11 mouse cellular contexts compared by ENCODE assay signal in genomic region chr6:108436608-108437007, GRCm38 (mm10).
DNase-seq lines count a peak whose midpoint lies in the region; ATAC-seq lines count a peak whose summit lies in the region.
"Had no signal": no experiment of that assay in that cellular context is flagged by ENCODE, and none has a peak within 500 bp of the region (broad histone marks: within the 10 kb centered on the region; RNA-seq: fewer than 3 reads in every experiment).

No protein-coding gene starts in this region.

- intact Hi-C loops in heart, postnatal 36 days (cut with DNase I): no loop called here

- no peak overlapping the region for H3K4me2 ChIP-seq in lung, embryonic 16.5 days (ENCODE audit: low read depth, low read length)
- H3K4me2 ChIP-seq in heart, embryonic 13.5 days: no peak overlapping the region
- no peak overlapping the region for H3K4me2 ChIP-seq in stomach, embryonic 16.5 days (ENCODE audit: low read depth, low read length)
- H3K4me2 ChIP-seq: hindbrain, embryonic 12.5 days had no signal

- H3K27me3 ChIP-seq in lung, embryonic 16.5 days (ENCODE audit: control insufficient read depth, insufficient read depth, low read depth, low read length): no peaks in the 10 kb centered on the region
- no peaks in the 10 kb centered on the region for H3K27me3 ChIP-seq in heart, embryonic 13.5 days (replicated peaks)
- H3K27me3 ChIP-seq in stomach, embryonic 16.5 days (ENCODE audit: control insufficient read depth, insufficient read depth, low read length): no peaks in the 10 kb centered on the region
- H3K27me3 ChIP-seq: hindbrain, embryonic 12.5 days had no signal

- no peaks in the 10 kb centered on the region for H3K4me1 ChIP-seq in lung, embryonic 16.5 days (replicated peaks; ENCODE audit: control insufficient read depth, insufficient read depth, low read length)
- peaks cover 25% of the 10 kb centered on the region for H3K4me1 ChIP-seq in heart, embryonic 13.5 days
- H3K4me1 ChIP-seq in stomach, embryonic 16.5 days (ENCODE audit: control insufficient read depth, insufficient read depth, low read length): peaks cover 3% of the 10 kb centered on the region; the same call in 1 of the 2 replicates

- 38% methylated on average over 5 of the region's 5 CpGs for whole genome bisulfite sequencing in lung, embryonic 16.5 days
- 13% methylated on average over 5 of the region's 5 CpGs for WGBS in heart, embryonic 13.5 days
- WGBS in stomach, embryonic 16.5 days: 26% methylated on average over 5 of the region's 5 CpGs

- peak; percentile 94 for DNase-seq in heart, adult 11 months
- DNase-seq in heart, postnatal 36 days: no peak
- DNase-seq in lung, postnatal 25 days (ENCODE audit: low spot score): no peak
- DNase-seq in layer of hippocampus, adult 18-20 months (ENCODE audit: low spot score in 2 of 2): no peak
- DNase-seq: cerebellum, postnatal 25 days; lung, postnatal 4 days had no signal

- peak; percentile 56; the same call in 1 of the 2 replicates for ATAC-seq in lung, embryonic 16.5 days (ENCODE audit: low read depth)
- ATAC-seq in heart, embryonic 13.5 days (ENCODE audit: extremely low read depth, insufficient number of reproducible peaks, low FRiP score, low TSS enrichment): no peak
- ATAC-seq in stomach, embryonic 16.5 days (ENCODE audit: insufficient read depth, low FRiP score): peak; percentile 62; the same call in 1 of the 2 replicates
- no peak for ATAC-seq in megakaryocyte, adult 5-6 weeks (ENCODE audit: poor library complexity, severe bottlenecking)

- peaks cover 13% of the 10 kb centered on the region for H3K36me3 ChIP-seq in lung, embryonic 16.5 days (ENCODE audit: control insufficient read depth, insufficient read depth, low read length)
- peaks cover 36% of the 10 kb centered on the region for H3K36me3 ChIP-seq in heart, embryonic 13.5 days
- H3K36me3 ChIP-seq in stomach, embryonic 16.5 days (ENCODE audit: control insufficient read depth, insufficient read depth, low read length): 0 out of 2 replicates have a peak, but pooled peaks cover 2% of the 10 kb centered on the region

- H3K27ac ChIP-seq in lung, embryonic 16.5 days (ENCODE audit: low read length): no peak overlapping the region
- H3K27ac ChIP-seq in heart, embryonic 13.5 days (replicated peaks): peak overlapping the region; percentile 68
- no peak overlapping the region for H3K27ac ChIP-seq in stomach, embryonic 16.5 days (ENCODE audit: low read length)
- H3K27ac ChIP-seq: hindbrain, embryonic 12.5 days had no signal

- H3K9me3 ChIP-seq in lung, embryonic 16.5 days (ENCODE audit: control insufficient read depth, low read length): peaks cover 6% of the 10 kb centered on the region; the same call in 1 of the 2 replicates
- H3K9me3 ChIP-seq in heart, embryonic 13.5 days: peaks cover 7% of the 10 kb centered on the region; the same call in 1 of the 2 replicates
- no peaks in the 10 kb centered on the region for H3K9me3 ChIP-seq in stomach, embryonic 16.5 days (replicated peaks; ENCODE audit: control insufficient read depth, low read length)
- H3K9me3 ChIP-seq: hindbrain, embryonic 12.5 days had no signal

- no peak overlapping the region for H3K9ac ChIP-seq in lung, embryonic 16.5 days (ENCODE audit: low read length)
- H3K9ac ChIP-seq in heart, embryonic 13.5 days: no peak overlapping the region
- H3K9ac ChIP-seq in stomach, embryonic 16.5 days (ENCODE audit: low read length): no peak overlapping the region
- H3K9ac ChIP-seq: hindbrain, embryonic 12.5 days had no signal

- no peak overlapping the region for H3K4me3 ChIP-seq in lung, embryonic 16.5 days (ENCODE audit: low read length)
- H3K4me3 ChIP-seq in heart, embryonic 13.5 days: no peak overlapping the region
- H3K4me3 ChIP-seq in stomach, embryonic 16.5 days (replicated peaks; ENCODE audit: low read length): no peak overlapping the region
- H3K4me3 ChIP-seq: hindbrain, embryonic 12.5 days had no signal

Comparison
In these comparisons a context has a peak if more than half of its experiments do, and no peak if none do; other contexts are left out.
1. ATAC-seq: peak in lung, embryonic 16.5 days (single experiment) and stomach, embryonic 16.5 days (single experiment); none in heart, embryonic 13.5 days (single experiment) and megakaryocyte, adult 5-6 weeks (single experiment).